Comparison of ENCODE assay signal across 32 mouse cellular contexts in genomic region chr14:99431697-99432096, GRCm38 (mm10).
"Had no signal": no experiment of that assay in that cellular context is flagged by ENCODE, and none has a peak within 500 bp of the region (broad histone marks: within the 10 kb centered on the region; RNA-seq: fewer than 3 reads in every experiment).

No protein-coding gene starts in this region.

- H3K27me3 ChIP-seq: limb, embryonic 12.5 days; limb, embryonic 13.5 days; limb, embryonic 15.5 days; liver, embryonic 12.5 days; liver, embryonic 13.5 days; liver, embryonic 15.5 days; lung, embryonic 15.5 days; midbrain, embryonic 12.5 days; midbrain, embryonic 13.5 days; midbrain, embryonic 15.5 days had no signal

- ATAC-seq: liver, embryonic 12.5 days; liver, postnatal 0 days; lung, postnatal 0 days; midbrain, embryonic 13.5 days; midbrain, embryonic 15.5 days; midbrain, embryonic 16.5 days had no signal

- H3K4me2 ChIP-seq: limb, embryonic 12.5 days; limb, embryonic 13.5 days; limb, embryonic 15.5 days; liver, embryonic 11.5 days; liver, embryonic 12.5 days; liver, embryonic 13.5 days; liver, embryonic 15.5 days; lung, embryonic 14.5 days; lung, embryonic 15.5 days; midbrain, embryonic 11.5 days; midbrain, embryonic 12.5 days; midbrain, embryonic 13.5 days; midbrain, embryonic 15.5 days had no signal

- H3K27ac ChIP-seq: left cerebral cortex, adult 2 months; limb, embryonic 10.5 days; limb, embryonic 12.5 days; limb, embryonic 13.5 days; limb, embryonic 15.5 days; liver, embryonic 12.5 days; liver, embryonic 13.5 days; liver, embryonic 14.5 days; liver, embryonic 15.5 days; lung, embryonic 15.5 days; macrophage; midbrain, embryonic 10.5 days; midbrain, embryonic 12.5 days; midbrain, embryonic 13.5 days; midbrain, embryonic 15.5 days had no signal

- H3K4me1 ChIP-seq: limb, embryonic 10.5 days; limb, embryonic 12.5 days; limb, embryonic 13.5 days; limb, embryonic 15.5 days; liver, embryonic 12.5 days; liver, embryonic 13.5 days; liver, embryonic 15.5 days; megakaryocyte, embryonic 14.5 days; midbrain, embryonic 10.5 days; midbrain, embryonic 12.5 days; midbrain, embryonic 13.5 days; midbrain, embryonic 15.5 days had no signal

- H3K9me3 ChIP-seq: limb, embryonic 10.5 days; limb, embryonic 12.5 days; limb, embryonic 13.5 days; limb, embryonic 15.5 days; liver, embryonic 12.5 days; liver, embryonic 13.5 days; liver, embryonic 15.5 days; lung, embryonic 15.5 days; midbrain, embryonic 10.5 days; midbrain, embryonic 12.5 days; midbrain, embryonic 13.5 days; midbrain, embryonic 15.5 days had no signal

- H3K4me3 ChIP-seq: left cerebral cortex, adult 2 months; limb, embryonic 10.5 days; limb, embryonic 12.5 days; limb, embryonic 13.5 days; limb, embryonic 15.5 days; liver, embryonic 12.5 days; liver, embryonic 13.5 days; liver, embryonic 15.5 days; lung, embryonic 15.5 days; megakaryocyte, embryonic 14.5 days; midbrain, embryonic 10.5 days; midbrain, embryonic 12.5 days; midbrain, embryonic 13.5 days; midbrain, embryonic 15.5 days; myocyte had no signal

- DNase-seq: left cerebral cortex, postnatal 4 days; liver; liver, embryonic 13.5 days; liver, postnatal 0 days; lung, adult 18-20 months; lung, adult 2 months; lung, embryonic 14.5 days; lung, postnatal 10 days; lung, postnatal 14 days; lung, postnatal 36 days; lung, postnatal 4 days; midbrain, embryonic 14.5 days had no signal

- H3K36me3 ChIP-seq: limb, embryonic 10.5 days; limb, embryonic 12.5 days; limb, embryonic 13.5 days; limb, embryonic 15.5 days; liver, embryonic 12.5 days; liver, embryonic 13.5 days; liver, embryonic 15.5 days; lung, embryonic 15.5 days; midbrain, embryonic 10.5 days; midbrain, embryonic 12.5 days; midbrain, embryonic 13.5 days; midbrain, embryonic 15.5 days had no signal

- H3K9ac ChIP-seq: limb, embryonic 12.5 days; limb, embryonic 13.5 days; limb, embryonic 15.5 days; liver, embryonic 12.5 days; liver, embryonic 13.5 days; liver, embryonic 14.5 days; liver, embryonic 15.5 days; liver, postnatal 0 days; lung, embryonic 14.5 days; lung, embryonic 15.5 days; midbrain, embryonic 12.5 days; midbrain, embryonic 13.5 days; midbrain, embryonic 15.5 days had no signal
